Mouse (Mus musculus): Measurements from ENCODE around the gene Tedc2. TPM values are rescaled to one million over a fixed set of nuclear protein-coding genes. Genes with fewer than 3 reads are reported as not detected.

Gene Tedc2
- total and polyA plus RNA-seq, 3 experiments: 22.6 to 24.6 TPM; not detected in 1

DNA sequence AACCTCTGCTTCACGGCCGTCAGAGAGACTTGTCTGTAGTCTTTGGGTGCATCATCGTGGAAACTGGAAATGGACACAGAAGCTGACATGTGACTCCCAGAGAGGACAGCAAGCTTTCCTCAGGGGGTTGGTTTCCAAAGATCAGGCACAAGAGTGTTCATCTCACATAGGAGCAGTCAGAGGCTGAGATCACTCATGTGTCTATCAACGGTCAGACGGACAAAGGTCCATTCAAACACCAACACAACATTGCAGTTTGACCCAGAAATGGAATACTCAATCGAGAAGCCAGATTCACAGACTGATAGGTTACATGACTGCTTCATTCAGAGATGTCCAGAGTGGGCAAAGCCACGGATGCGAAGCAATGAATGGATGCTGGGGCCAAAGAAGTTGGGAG lies 6.1 kb upstream of the Tedc2 start:
- no peak overlapping the region for H3K4me3 ChIP-seq (ENCODE audit: control insufficient read depth in 1 of 2, insufficient read depth in 1 of 2, low read depth in 2 of 2, low read length in 2 of 2)
- H3K4me1 ChIP-seq (ENCODE audit: control insufficient read depth in 1 of 2, insufficient read depth in 2 of 2, low read length in 2 of 2): no peaks in the 10 kb centered on the region; a peak in 1 of 4 replicates
- no peak overlapping the region for H3K27ac ChIP-seq (ENCODE audit: control insufficient read depth, low read depth, low read length)

DNA sequence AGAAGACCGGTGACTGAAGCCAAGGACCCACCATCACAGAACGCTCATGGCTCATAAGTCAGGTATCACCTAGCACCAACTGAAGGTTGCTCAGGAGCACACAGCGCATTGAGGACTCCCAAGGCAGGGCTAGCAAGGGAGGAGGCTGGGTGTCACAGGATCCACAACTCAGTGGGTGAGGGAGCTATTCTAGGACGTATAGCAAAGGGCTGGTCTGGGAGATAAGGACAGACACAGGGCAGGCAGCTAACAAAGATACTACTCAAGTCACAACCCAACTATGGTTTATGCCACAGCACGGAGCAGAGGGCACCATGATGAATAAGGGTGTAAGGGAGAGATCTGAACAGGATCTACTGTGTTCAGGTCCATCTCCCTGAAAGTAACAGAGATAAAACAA lies 5.2 kb upstream of the Tedc2 start:
- Histone ChIP-seq H3K9ac (ENCODE audit: control insufficient read depth, low read depth, low read length, poor library complexity, severe bottlenecking) (no peak overlapping the region), H3K27ac (ENCODE audit: control insufficient read depth, low read depth, low read length) (0 out of 2 replicates have a peak overlapping the region, but pooled peaks have one; percentile 13), H3K36me3 (ENCODE audit: control insufficient read depth in 1 of 2, insufficient read depth in 2 of 2, low read length in 2 of 2) (peaks cover 5% of the 10 kb centered on the region in 2 experiments; a peak in 3 of 4 replicates), H3K79me2 (ENCODE audit: control insufficient read depth, insufficient read depth, low read length, poor library complexity) (no peaks in the 10 kb centered on the region), H3K4me3 (ENCODE audit: control insufficient read depth in 1 of 2, insufficient read depth in 1 of 2, low read depth in 2 of 2, low read length in 2 of 2) (no peak overlapping the region), H3K27me3 (ENCODE audit: control insufficient read depth in 1 of 2, insufficient read depth in 2 of 2, low read length in 2 of 2) (no peaks in the 10 kb centered on the region), H3K9me3 (replicated peaks; ENCODE audit: insufficient read depth, low read length) (no peaks in the 10 kb centered on the region), H3K4me1 (ENCODE audit: control insufficient read depth in 1 of 2, insufficient read depth in 2 of 2, low read length in 2 of 2) (peaks cover 3 to 4% of the 10 kb centered on the region in 2 experiments; a peak in 3 of 4 replicates)
- DNase-seq (ENCODE audit: low read depth, low spot score): peak; percentile 58
- TF ChIP-seq TAL1 (IDR thresholded peaks at IDR 0.05; ENCODE audit: low read length): peak; percentile 78
- no peak for TF ChIP-seq HCFC1 (IDR thresholded peaks at IDR 0.05; ENCODE audit: low read depth, low read length)
- TF ChIP-seq GATA1 (IDR thresholded peaks at IDR 0.05; ENCODE audit: low read depth, low read length): peak; percentile 45
- TF ChIP-seq TCF12 (IDR thresholded peaks at IDR 0.05; ENCODE audit: low read depth, low read length): peak; percentile 32; the same call in 1 of the 2 replicates
- no peak for TF ChIP-seq SIN3A (IDR thresholded peaks at IDR 0.05; ENCODE audit: low read length)

More for the DNA sequence above, 6.1 kb upstream of the Tedc2 start:
- H3K9ac ChIP-seq (ENCODE audit: control insufficient read depth, low read depth, low read length, poor library complexity, severe bottlenecking): no peak overlapping the region
- H3K27me3 ChIP-seq (ENCODE audit: control insufficient read depth in 1 of 2, insufficient read depth in 2 of 2, low read length in 2 of 2): no peaks in the 10 kb centered on the region
- no peaks in the 10 kb centered on the region for H3K9me3 ChIP-seq (replicated peaks; ENCODE audit: insufficient read depth, low read length)
- TF ChIP-seq CHD1 (IDR thresholded peaks at IDR 0.05; ENCODE audit: low read depth, low read length) (no peak), POLR2AphosphoS5 (IDR thresholded peaks at IDR 0.05; ENCODE audit: borderline replicate concordance, low read depth, low read length) (no peak), MAZ (IDR thresholded peaks at IDR 0.05; ENCODE audit: low read depth, low read length) (no peak), POLR2AphosphoS2 (IDR thresholded peaks at IDR 0.05; ENCODE audit: low read length) (no peak), JUND (IDR thresholded peaks at IDR 0.05; ENCODE audit: low read depth, low read length) (no peak), ZNF384 (IDR thresholded peaks at IDR 0.05; ENCODE audit: low read depth, low read length) (no peak), TBP (IDR thresholded peaks at IDR 0.05; ENCODE audit: low read depth, low read length) (no peak), EP300 (IDR thresholded peaks at IDR 0.05; ENCODE audit: low read depth in 1 of 2, low read length in 2 of 2) (no peak), MAX (IDR thresholded peaks at IDR 0.05; ENCODE audit: low read length) (no peak), ZMIZ1 (IDR thresholded peaks at IDR 0.05; ENCODE audit: low read depth, low read length) (no peak)
- peaks cover 0 to 5% of the 10 kb centered on the region in 2 experiments; a peak in 2 of 4 replicates for H3K36me3 ChIP-seq (ENCODE audit: control insufficient read depth in 1 of 2, insufficient read depth in 2 of 2, low read length in 2 of 2)
- H3K79me2 ChIP-seq (ENCODE audit: control insufficient read depth, insufficient read depth, low read length, poor library complexity): no peaks in the 10 kb centered on the region
- no peak for DNase-seq (ENCODE audit: low read depth, low spot score)

DNA sequence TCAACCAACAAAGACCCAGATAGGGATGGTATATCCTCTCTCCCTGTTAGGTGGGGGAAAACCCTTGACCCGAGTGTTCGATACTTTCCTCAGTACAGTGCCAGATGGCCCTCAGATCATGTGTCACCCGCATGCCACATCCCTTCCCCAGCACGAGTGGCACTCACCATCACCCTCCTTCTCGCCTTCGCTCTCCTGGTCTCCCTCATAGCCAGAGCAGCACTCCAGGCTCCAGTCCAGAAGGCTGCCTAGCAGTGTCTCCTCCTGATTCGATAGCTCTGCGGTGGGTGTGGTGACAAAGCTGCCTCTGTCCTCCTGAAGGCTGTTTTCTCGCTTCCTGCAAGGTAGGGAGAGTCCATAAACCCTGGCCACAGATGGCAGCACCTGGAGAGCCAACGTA lies 4.1 kb upstream of the Tedc2 start:
- no peak overlapping the region for H3K4me3 ChIP-seq (ENCODE audit: control insufficient read depth in 1 of 2, insufficient read depth in 1 of 2, low read depth in 2 of 2, low read length in 2 of 2)
- no peaks in the 10 kb centered on the region for H3K9me3 ChIP-seq (replicated peaks; ENCODE audit: insufficient read depth, low read length)
- peaks cover 3 to 5% of the 10 kb centered on the region in 2 experiments; a peak in 3 of 4 replicates for H3K4me1 ChIP-seq (ENCODE audit: control insufficient read depth in 1 of 2, insufficient read depth in 2 of 2, low read length in 2 of 2)

More for the DNA sequence above, 4.1 kb upstream of the Tedc2 start:
- no peak overlapping the region for H3K27ac ChIP-seq (ENCODE audit: control insufficient read depth, low read depth, low read length)
- DNase-seq (ENCODE audit: low read depth, low spot score): no peak
- H3K9ac ChIP-seq (ENCODE audit: control insufficient read depth, low read depth, low read length, poor library complexity, severe bottlenecking): no peak overlapping the region
- peaks cover 6% of the 10 kb centered on the region for H3K79me2 ChIP-seq (ENCODE audit: control insufficient read depth, insufficient read depth, low read length, poor library complexity)
- TF ChIP-seq ZC3H11A (IDR thresholded peaks at IDR 0.05; ENCODE audit: low read depth, low read length): no peak
- no peak for TF ChIP-seq RCOR1 (IDR thresholded peaks at IDR 0.05; ENCODE audit: low read depth, low read length)
- no peak for TF ChIP-seq POLR2A (IDR thresholded peaks at IDR 0.05; ENCODE audit: control insufficient read depth in 1 of 2, insufficient read depth in 1 of 2, low read depth in 1 of 2, low read length in 2 of 2, poor library complexity in 1 of 2)
- no peak for TF ChIP-seq TCF12 (IDR thresholded peaks at IDR 0.05; ENCODE audit: low read depth, low read length)
- no peak for TF ChIP-seq MXI1 (IDR thresholded peaks at IDR 0.05; ENCODE audit: low read depth, low read length)
- TF ChIP-seq MYC (IDR thresholded peaks at IDR 0.05; ENCODE audit: low read depth, low read length): no peak
- TF ChIP-seq MEF2A (IDR thresholded peaks at IDR 0.05; ENCODE audit: extremely low read depth, insufficient replicate concordance, low read depth, low read length, poor library complexity, severe bottlenecking): no peak
- no peak for TF ChIP-seq MAFK (IDR thresholded peaks at IDR 0.05; ENCODE audit: borderline replicate concordance, low read depth, low read length)
- TF ChIP-seq CTCF (IDR thresholded peaks at IDR 0.05 in 2 of 3, conservative IDR thresholded peaks at IDR 0.05 in 1 of 3; ENCODE audit: control insufficient read depth in 1 of 3, insufficient read depth in 1 of 3, low read depth in 2 of 3, low read length in 3 of 3, poor library complexity in 1 of 3, severe bottlenecking in 1 of 3): no peak
- no peak for TF ChIP-seq NRF1 (IDR thresholded peaks at IDR 0.05; ENCODE audit: insufficient read depth, low read depth, low read length, poor library complexity, severe bottlenecking)
- TF ChIP-seq CHD2 (IDR thresholded peaks at IDR 0.05; ENCODE audit: low read length): no peak
- TF ChIP-seq KAT2A (conservative IDR thresholded peaks at IDR 0.05; ENCODE audit: low read depth, low read length): no peak
- no peak for TF ChIP-seq MAX (IDR thresholded peaks at IDR 0.05; ENCODE audit: low read length)
- no peak for TF ChIP-seq ZMIZ1 (IDR thresholded peaks at IDR 0.05; ENCODE audit: low read depth, low read length)
- peaks cover 3 to 5% of the 10 kb centered on the region in 2 experiments; a peak in 3 of 4 replicates for H3K36me3 ChIP-seq (ENCODE audit: control insufficient read depth in 1 of 2, insufficient read depth in 2 of 2, low read length in 2 of 2)
- no peaks in the 10 kb centered on the region for H3K27me3 ChIP-seq (ENCODE audit: control insufficient read depth in 1 of 2, insufficient read depth in 2 of 2, low read length in 2 of 2)

Data from MEL (cell line).